Mouse (Mus musculus): ENCODE results near the gene Ahdc1.

Ahdc1 gene

DNA sequence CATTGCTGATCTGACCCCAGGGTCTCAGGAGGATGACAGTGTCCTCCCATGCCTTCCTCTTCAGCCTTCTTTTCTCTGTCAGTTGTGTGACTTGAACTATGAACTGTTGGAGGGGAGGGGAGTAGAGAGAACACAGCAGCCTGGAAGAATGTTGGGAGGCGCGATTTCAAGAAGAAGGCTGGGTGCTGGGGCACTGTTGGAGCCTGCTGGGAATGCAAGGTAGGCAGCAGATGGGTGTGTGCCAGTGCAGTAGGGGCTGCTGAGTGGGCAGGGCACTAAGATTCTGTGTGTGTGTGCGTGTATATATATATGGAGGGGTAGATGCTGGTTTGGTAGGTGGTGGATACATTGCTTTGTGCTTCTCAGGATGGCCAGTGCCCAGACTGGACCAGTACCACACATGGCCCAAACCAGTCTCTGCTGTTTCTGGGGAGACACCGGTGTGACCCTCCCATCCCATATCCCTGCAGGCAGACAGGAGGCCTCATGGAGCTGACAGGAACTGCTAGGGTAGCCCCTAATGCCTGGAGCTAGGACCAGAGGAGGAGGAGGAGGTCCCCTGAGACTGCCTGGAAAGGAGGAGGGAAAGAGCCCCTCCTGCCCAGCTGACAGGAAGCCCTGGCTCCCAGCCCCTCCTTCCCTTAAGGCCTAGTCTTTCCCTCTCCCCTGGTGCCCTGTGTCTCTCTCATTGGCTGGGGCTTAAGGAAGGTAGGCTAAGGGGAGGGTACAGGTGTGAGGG lies 5.8 kb downstream of the Ahdc1 start:
- no peak for DNase-seq (ENCODE audit: extremely low read depth, insufficient read length, low spot score)

- no peak for DNase-seq (ENCODE audit: extremely low read depth, insufficient read length, low spot score)
Measured at GRCm38 (mm10) chr4:133017597-133018262, 6.7 kb downstream of the Ahdc1 start.

GRCm38 (mm10) chr4:133018263-133018798 lies 7.3 kb downstream of the Ahdc1 start:
- no peak for DNase-seq (ENCODE audit: extremely low read depth, insufficient read length, low spot score)

DNA sequence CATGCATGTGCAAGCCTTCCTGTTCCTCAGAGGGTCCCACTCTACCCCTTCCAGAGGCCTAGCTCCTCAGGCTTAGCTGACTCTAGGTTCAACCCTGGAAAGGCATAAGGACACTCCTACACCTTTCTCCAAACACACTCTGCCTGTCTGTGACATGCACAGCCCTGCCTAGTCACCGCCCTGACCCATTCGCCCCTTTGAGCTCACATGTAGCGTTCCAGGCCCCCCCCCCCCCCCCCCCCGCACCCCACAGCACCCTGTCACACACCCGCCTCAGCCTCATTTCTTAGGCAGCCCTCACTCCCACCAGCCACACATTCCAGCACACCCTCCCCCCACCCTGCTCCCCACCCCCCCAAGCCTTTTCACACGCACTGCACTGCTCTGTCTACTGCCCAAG lies 9.7 kb downstream of the Ahdc1 start:
- DNase-seq (ENCODE audit: extremely low read depth, insufficient read length, low spot score), result no peak

DNA sequence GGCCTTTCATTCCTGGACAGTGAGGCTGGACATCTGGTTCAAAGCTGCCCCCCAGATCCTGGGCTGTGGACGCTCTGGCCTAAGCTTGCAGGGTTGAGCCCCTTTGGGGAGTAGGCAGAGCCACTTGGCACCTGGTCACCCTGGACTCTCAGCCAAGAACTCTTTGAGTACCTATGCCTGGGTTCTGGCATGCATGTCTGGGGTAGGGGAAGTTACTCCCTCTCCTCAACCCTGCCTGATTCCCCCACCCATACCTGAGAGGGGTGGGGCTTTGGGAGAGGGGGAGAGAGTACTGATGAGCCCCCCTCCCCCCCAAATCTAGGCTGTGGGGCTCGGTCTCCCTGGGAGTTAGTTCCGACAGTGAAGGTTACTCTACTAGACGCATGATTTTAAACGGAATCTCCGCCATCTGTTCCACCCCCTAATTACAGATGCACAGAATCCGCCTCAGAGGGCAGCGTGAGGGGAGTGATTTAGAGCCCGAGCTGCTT lies 10.2 kb downstream of the Ahdc1 start:
- DNase-seq (ENCODE audit: extremely low read depth, insufficient read length, low spot score), result no peak

DNA sequence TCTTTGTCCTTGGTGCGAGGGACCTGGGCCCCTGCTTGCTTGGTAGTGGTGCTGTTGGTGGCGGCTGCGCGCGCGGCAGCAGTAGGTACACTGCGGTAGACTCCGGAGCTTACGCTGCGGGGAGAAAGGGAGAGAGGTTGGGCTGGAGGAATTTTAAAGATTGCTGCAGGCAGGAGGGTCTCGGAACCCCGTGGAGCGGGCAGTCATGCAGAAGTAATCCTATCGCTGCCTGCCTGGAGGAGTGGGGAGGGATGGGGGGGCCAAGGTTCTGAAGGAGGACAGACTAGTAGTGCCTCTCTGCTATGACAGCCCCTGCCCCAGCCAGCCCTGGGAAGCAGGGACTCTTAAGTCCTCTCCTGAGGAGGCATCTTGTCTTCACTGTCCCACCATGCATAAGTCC lies 11.2 kb downstream of the Ahdc1 start:
- no peak for DNase-seq (ENCODE audit: extremely low read depth, insufficient read length, low spot score)

DNA sequence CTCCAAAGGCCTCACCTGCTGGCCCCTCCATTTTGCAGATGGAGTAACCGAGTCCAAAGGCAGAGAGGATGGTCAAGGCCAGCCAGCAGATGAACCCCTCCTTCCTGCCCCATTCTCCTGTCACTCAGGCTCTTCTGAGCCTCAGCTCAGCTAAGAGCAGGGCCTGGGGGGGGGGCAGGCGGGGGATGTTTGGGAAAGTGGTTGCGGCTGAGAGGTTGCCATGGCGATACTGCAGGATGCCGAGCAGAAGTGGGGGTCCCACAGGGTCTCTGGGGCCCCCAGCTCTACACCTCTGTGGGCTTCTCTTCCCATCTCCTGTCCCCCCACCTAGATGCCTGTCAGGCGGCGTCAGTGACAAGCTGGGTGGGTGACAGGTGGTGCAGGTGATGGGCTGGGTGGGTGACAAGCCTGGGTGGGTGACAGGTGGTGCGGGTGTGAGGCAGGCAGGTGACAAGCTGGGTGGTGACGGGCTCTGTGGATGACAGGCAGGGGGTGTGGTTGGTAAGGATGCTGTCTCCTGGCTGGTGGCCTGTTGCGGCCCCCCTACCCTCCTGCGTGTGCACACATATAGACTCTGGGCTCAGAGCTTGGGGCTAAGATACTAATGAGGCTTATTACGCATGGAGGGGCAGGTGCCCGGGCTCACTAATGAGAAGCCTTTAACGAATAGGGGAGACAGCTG lies 12.0 kb downstream of the Ahdc1 start:
- no peak for DNase-seq (ENCODE audit: extremely low read depth, insufficient read length, low spot score)

DNA sequence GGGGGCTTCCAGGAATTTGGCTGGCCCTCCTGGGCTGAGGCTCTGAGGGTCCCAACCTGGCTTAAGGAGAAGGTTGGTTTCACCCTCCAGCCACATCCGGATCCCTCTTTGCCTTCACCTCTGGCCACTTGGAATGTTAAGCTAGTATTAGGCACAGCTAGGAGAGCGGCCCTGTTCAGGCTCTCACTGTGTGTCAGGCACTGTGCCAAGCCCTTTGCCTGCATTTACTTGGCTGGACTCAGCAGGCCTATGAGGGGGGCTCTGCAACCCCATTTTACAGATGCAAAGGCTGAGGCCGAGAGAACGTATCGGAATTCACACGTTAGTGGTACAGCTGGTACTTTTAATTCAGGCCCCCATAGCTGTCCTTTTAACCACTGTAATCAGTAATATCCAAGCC lies 12.6 kb downstream of the Ahdc1 start:
- no peak for DNase-seq (ENCODE audit: extremely low read depth, insufficient read length, low spot score)

- no peak for DNase-seq (ENCODE audit: extremely low read depth, insufficient read length, low spot score)
Measured at GRCm38 (mm10) chr4:133024404-133024803, 13.3 kb downstream of the Ahdc1 start.

DNA sequence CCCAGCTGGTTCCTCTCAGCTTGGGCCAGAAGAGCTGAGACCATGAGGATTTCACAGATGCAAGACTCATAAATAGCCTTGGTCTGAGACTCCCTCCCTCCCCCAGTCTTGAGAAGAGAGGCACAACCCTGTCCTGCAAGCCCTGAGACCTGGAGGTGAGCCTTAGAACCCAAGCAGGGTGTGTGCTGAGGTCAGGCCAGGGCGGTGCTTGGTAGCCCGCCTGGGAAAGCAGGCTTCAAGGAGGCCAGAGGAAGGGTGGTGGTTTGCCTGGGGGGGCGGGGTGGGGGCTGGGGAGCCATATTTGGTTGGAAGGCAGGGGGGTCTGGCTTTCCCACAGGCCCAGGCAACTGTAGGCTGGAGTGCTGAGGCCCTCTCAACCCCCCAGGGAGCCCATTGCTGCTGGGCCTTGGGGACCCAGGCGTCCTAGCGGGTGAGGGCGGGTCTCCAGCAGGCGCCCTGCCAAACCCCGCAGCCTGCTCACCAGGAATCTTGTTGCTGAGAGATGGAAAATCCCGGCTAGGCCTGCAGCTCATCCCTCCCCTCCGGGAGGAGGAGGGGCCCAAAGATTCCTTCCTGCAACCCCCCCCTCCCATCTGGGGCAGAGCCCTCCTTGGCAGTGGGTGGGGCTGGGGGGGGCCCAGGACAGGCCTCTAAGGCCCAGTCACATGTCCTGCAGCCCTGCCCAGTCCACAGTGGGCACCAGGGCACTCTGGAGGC lies 14.1 kb downstream of the Ahdc1 start:
- peak; percentile 79 for DNase-seq (ENCODE audit: extremely low read depth, insufficient read length, low spot score)

GRCm38 (mm10) chr4:133026272-133026671 lies 15.2 kb downstream of the Ahdc1 start:
- no peak for DNase-seq (ENCODE audit: extremely low read depth, insufficient read length, low spot score)

DNA sequence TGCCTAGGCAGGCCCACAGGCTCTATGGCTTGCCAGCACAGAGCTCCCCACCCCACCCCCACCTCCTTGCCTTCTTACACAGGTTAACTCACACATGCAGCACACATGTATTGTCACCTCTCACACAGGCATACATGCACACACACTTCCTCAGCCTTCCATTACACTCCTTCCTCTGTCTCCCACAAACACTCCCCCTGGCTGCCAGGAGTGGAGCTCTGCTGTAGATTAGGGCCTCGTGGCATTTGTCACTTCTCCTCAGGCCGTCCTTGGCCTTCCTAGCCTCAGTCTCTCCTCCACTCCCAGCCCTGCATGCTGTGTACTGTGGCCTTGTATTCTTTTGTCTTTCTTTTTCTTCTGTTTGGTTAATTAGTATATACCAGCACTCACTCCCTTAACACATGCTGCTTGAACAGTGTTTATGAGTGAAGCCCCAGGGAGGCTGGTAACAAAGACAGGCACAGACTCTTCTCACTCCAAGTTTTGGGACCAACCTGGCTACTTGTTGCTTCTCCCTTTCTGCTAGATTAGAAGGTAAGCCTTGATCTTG lies 15.8 kb downstream of the Ahdc1 start:
- DNase-seq (ENCODE audit: extremely low read depth, insufficient read length, low spot score), result no peak

- DNase-seq (ENCODE audit: extremely low read depth, insufficient read length, low spot score), result no peak
Measured at GRCm38 (mm10) chr4:133027721-133028120, 16.7 kb downstream of the Ahdc1 start.

DNA sequence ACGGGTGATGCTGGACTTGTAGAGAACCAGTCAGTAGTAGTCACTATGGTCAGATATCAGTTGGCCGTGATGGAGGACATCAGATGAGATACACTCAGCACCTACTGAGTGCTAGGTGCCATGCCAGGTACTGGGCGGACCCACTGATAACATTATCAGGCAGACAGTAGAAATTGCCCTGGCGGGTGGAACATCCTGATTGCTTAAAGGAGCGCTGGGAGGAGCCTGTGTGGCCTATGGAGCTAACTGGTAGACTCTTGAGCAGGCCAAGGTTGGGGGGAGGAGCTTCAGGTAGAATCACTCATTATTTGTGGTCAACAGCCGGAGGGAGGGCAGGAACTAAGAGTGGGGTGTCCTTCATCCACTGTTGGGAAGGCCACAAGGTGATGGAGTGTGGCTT lies 17.1 kb downstream of the Ahdc1 start:
- DNase-seq (ENCODE audit: extremely low read depth, insufficient read length, low spot score), result no peak

DNA sequence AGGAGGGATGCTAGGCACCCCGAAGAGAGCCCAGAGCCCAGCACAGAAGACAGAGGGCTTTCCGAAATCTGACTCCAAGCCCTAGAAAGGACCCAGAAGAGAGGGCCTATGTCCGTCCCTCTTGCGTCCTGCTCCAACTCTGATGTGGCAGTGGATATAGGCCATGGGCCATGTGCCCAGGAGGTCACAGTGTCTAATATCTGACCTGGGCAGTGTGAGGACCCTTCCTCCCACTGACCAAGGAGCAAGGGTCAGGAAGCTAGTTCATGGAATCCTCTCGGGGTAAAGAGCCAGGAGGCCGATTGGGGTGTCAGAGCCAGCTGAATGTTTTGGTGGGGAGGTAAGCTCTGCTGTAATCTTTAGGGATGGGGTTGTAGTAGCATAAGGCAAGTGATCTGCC lies 17.8 kb downstream of the Ahdc1 start:
- no peak for DNase-seq (ENCODE audit: extremely low read depth, insufficient read length, low spot score)

DNA sequence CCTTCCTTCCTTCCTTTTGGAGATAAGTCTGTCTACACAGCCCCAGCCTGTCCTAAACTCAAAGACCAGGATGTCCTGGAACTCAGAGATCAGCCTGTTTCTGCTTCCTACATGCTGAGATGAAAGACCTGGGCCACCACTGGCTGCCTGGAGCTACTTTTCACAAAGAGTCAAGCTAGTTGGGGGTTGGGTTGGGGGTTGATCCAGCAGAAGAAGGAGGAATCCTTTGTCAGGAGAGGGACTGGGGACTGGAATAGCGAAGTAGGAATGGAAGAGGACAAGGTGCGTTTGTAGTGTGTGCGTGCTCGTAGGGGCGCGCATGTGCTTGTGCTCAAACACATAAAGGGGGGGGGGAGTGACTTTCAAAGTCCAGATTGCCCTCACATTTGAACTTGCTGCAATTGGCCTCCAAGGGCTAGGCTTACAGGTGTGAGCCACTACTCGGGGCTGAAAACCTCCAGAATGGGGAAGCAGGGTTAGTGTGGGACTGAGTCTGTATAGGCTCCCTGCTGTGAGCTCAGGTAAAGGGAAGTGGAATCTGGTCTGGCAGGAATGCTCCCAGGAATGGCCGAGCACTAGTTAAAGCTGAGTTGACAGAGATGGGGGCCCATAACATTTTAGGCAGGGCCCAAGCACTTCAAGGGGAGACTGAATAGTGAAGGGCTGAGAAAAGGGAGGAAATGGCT lies 21.5 kb downstream of the Ahdc1 start:
- DNase-seq (ENCODE audit: extremely low read depth, insufficient read length, low spot score), result no peak

- no peak for DNase-seq (ENCODE audit: extremely low read depth, insufficient read length, low spot score)
Measured at GRCm38 (mm10) chr4:133034478-133034877, 23.4 kb downstream of the Ahdc1 start.

- no peak for DNase-seq (ENCODE audit: extremely low read depth, insufficient read length, low spot score)
Measured at GRCm38 (mm10) chr4:133035446-133035845, 24.4 kb downstream of the Ahdc1 start.

DNA sequence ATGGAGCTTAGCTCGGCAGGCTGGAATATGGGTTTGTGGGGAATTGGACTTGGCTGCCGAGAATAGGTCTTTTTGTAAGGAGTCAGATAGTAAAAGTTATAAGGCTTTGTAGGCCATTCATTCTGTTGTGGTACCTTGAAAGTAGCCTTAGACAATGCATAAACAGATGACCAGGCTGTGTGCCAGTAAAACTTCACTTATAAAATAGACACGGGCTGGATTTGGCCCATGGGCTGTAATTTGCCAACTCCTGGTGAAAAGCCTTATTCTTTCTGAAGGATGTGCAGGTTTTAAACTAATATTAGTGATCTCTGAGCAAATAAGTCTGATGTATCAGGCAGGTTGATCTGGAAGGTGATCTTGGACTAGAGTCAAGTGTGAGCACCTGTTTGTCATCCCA lies 24.9 kb downstream of the Ahdc1 start:
- DNase-seq (ENCODE audit: extremely low read depth, insufficient read length, low spot score), result no peak

DNA sequence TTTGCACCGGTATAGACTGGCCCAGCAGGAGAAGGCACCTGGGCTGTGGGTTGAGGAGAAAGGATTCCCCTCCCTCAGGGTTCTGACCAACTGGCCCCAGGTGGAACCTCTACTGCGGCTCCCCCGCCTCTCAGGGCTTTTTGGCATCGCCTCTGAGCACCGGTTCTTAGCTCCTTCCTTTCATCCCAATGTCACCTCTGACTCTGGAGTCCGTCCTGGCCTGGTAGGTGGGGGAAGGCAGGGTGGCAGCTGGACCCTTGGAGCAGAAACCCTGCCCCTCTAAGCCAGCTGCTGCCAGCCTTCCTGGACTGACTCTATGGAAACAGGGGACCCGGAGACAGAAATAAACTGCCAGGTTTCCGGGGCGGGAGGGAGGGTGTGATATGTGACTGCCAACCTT lies 26.2 kb downstream of the Ahdc1 start:
- no peak for DNase-seq (ENCODE audit: extremely low read depth, insufficient read length, low spot score)

Data from 3134 (cell line).